Mouse (Mus musculus): Measurements from ENCODE around the gene Mrps21. TPM values are rescaled to one million over a fixed set of nuclear protein-coding genes. Genes with fewer than 3 reads are reported as not detected.
"Not testable (repeated sequence)": the region's sequence is repeated elsewhere in the genome, so short reads cannot be mapped to it uniquely, and the experiment has no call there.

Gene Mrps21
- polyA plus RNA-seq, 1 experiment from 2014 or later: 331 TPM

DNA sequence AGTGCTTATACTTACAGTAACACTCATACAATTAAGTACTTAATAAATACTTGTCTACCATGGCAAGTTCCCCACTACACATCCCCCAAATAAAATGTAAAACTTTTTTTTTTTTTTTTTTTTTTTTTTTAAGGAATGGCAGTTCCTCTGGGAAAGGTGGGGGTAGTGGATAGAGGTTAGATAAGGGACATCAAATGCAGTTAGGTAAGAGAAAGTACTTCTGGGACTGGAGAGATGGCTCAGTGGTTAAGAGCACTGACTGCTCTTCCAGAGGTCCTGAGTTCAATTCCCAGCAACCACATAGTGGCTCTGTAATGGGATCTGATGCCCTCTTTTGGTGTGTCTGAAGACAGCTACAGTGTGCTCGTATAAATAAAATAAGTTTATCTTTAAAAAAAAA is 14.3 kb downstream of the Mrps21 start:
- not testable (repeated sequence) for H3K4me2 ChIP-seq (ENCODE audit: low read depth, low read length); DNase-seq (ENCODE audit: low spot score); H3K9ac ChIP-seq (replicated peaks; ENCODE audit: low read length); H3K36me3 ChIP-seq (replicated peaks; ENCODE audit: control insufficient read depth, insufficient read depth, low read depth, low read length); H3K27ac ChIP-seq (replicated peaks; ENCODE audit: low read depth, low read length); H3K27me3 ChIP-seq (ENCODE audit: control insufficient read depth, insufficient read depth, low read length); H3K9me3 ChIP-seq (replicated peaks; ENCODE audit: control insufficient read depth, low read length); H3K4me1 ChIP-seq (ENCODE audit: control insufficient read depth, insufficient read depth, low read length); ATAC-seq (replicated peaks; ENCODE audit: insufficient number of reproducible peaks, low FRiP score, low TSS enrichment, low read depth); H3K4me3 ChIP-seq (ENCODE audit: low read depth, low read length)
- 82% methylated on average over 1 of the region's 1 CpGs for WGBS

DNA sequence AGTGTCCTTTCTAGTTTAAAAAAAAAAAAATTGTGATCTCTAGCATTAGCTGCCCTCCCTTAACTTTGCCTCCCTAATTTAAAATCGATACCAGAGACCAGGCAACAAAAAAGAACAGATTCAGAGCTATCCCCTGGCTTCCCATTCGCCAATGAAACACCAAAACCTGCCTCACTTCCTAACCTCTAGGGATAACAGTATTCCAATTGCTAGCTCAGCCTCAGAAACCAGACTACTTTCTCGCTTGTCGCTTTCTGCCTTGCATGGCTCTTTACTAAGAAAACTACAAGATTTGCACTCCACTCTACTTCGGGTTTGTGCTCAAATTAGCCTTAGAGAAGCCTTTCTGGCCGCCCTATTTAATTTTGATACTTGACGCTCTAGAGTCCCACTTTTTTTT is 15.2 kb downstream of the Mrps21 start:
- Histone ChIP-seq H3K9me3 (replicated peaks; ENCODE audit: control insufficient read depth, low read length) (no peaks in the 10 kb centered on the region), H3K4me3 (ENCODE audit: low read depth, low read length) (peak overlapping the region; percentile 91), H3K4me1 (ENCODE audit: control insufficient read depth, insufficient read depth, low read length) (no peaks in the 10 kb centered on the region), H3K36me3 (replicated peaks; ENCODE audit: control insufficient read depth, insufficient read depth, low read depth, low read length) (peaks cover 10% of the 10 kb centered on the region), H3K27me3 (ENCODE audit: control insufficient read depth, insufficient read depth, low read length) (no peaks in the 10 kb centered on the region), H3K4me2 (ENCODE audit: low read depth, low read length) (peak overlapping the region; percentile 52), H3K9ac (replicated peaks; ENCODE audit: low read length) (peak overlapping the region; percentile 82), H3K27ac (replicated peaks; ENCODE audit: low read depth, low read length) (peak overlapping the region; percentile 67)
- 22% methylated on average over 7 of the region's 7 CpGs for WGBS
- peak; percentile 43 for DNase-seq (ENCODE audit: low spot score)
- no peak for ATAC-seq (replicated peaks; ENCODE audit: insufficient number of reproducible peaks, low FRiP score, low TSS enrichment, low read depth)

DNA sequence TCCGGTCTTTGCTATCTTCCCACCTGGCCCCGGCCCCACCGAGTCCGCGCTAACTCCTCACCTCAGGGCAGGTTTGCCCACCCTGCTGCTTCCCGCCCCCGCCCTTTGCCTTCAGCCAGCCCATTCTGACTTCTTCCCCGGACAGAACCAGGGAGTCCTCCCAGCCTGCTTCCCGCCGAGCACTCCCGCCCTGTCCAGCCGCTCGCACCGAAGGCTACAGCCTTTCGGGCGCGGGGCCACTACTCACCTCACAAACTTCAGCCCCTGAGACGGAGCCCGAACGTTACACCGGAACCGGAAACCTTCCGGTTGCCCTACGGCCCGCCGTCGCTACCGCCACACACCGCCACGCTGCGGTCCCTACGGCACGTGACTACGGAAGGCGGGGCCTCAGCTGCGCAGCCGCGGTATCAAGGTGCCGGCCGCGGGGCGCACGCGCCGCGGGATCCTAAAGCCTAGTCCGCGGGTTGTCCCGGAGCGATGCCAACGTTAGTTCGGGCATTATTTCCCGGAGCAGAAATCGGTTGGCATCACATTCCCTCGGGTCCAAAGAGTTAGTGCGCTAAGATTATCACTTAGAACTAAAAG is 15.7 kb downstream of the Mrps21 start, which contains the start of gene Prpf3:
TSS of gene Prpf3 (minus strand) at position 384 of the 588 bp plus-strand sequence.
- Histone ChIP-seq H3K27ac (replicated peaks; ENCODE audit: low read depth, low read length) (peak within 1 kb of the TSS; percentile 67), H3K9me3 (replicated peaks; ENCODE audit: control insufficient read depth, low read length) (no peaks in the 10 kb centered on the region), H3K4me3 (ENCODE audit: low read depth, low read length) (peak within 1 kb of the TSS; percentile 91), H3K27me3 (ENCODE audit: control insufficient read depth, insufficient read depth, low read length) (no peaks in the 10 kb centered on the region), H3K36me3 (replicated peaks; ENCODE audit: control insufficient read depth, insufficient read depth, low read depth, low read length) (peaks cover 13% of the 10 kb centered on the region), H3K4me1 (ENCODE audit: control insufficient read depth, insufficient read depth, low read length) (no peaks in the 10 kb centered on the region), H3K4me2 (ENCODE audit: low read depth, low read length) (peak within 1 kb of the TSS; percentile 52), H3K9ac (replicated peaks; ENCODE audit: low read length) (peak within 1 kb of the TSS; percentile 82)
- DNase-seq (ENCODE audit: low spot score) (peak; percentile 96), ATAC-seq (replicated peaks; ENCODE audit: insufficient number of reproducible peaks, low FRiP score, low TSS enrichment, low read depth) (peak; percentile 96)
- WGBS: under 1% methylated on average over 56 of the region's 56 CpGs

DNA sequence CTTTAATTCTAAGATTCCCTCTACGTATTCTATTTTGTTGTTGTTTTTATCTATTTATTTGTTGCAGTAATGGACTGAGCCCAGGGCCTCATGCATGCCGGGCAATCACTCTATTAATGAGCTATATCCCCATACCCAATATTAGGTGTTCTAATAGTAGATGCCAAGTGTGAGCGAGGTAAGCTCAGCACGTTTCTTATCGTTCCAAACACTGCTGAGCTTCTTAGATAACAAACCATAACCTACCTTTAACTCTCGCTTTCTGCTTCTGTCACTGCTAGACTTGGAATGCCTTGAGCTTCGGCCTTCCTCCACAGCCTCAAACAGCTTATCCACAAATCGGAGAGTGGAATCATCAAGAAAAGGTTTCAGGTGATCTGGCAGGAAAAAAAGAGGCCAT is 20.0 kb downstream of the Mrps21 start:
- no peak overlapping the region for H3K9ac ChIP-seq (replicated peaks; ENCODE audit: low read length)
- DNase-seq (ENCODE audit: low spot score) (no peak), ATAC-seq (replicated peaks; ENCODE audit: insufficient number of reproducible peaks, low FRiP score, low TSS enrichment, low read depth) (no peak)
- H3K9me3 ChIP-seq (replicated peaks; ENCODE audit: control insufficient read depth, low read length): no peaks in the 10 kb centered on the region
- H3K4me1 ChIP-seq (ENCODE audit: control insufficient read depth, insufficient read depth, low read length): no peaks in the 10 kb centered on the region
- no peak overlapping the region for H3K4me2 ChIP-seq (ENCODE audit: low read depth, low read length)
- H3K27ac ChIP-seq (replicated peaks; ENCODE audit: low read depth, low read length): no peak overlapping the region
- H3K36me3 ChIP-seq (replicated peaks; ENCODE audit: control insufficient read depth, insufficient read depth, low read depth, low read length): peaks cover 27% of the 10 kb centered on the region
- no peak overlapping the region for H3K4me3 ChIP-seq (ENCODE audit: low read depth, low read length)
- H3K27me3 ChIP-seq (ENCODE audit: control insufficient read depth, insufficient read depth, low read length): no peaks in the 10 kb centered on the region
- 95% methylated on average over 8 of the region's 8 CpGs for WGBS

DNA sequence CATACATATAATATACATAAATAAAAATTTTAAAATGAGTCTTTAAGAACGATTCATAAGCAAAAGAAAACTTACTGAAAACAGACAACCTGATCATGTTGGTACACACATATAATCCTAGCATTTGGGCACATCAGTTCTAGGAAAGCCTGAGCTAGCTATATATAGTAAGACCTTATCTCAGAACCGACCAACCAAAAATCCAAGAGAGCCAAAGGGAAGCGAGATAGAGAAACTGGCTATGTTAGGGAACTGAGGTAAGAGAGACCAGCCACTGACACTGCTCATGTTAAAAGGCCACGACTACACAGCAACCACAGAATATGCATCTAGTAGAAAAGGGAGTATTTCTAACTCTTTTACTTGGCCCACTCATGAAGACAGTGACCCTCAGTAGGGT is 20.7 kb downstream of the Mrps21 start:
- no peak overlapping the region for H3K27ac ChIP-seq (replicated peaks; ENCODE audit: low read depth, low read length)
- H3K4me1 ChIP-seq (ENCODE audit: control insufficient read depth, insufficient read depth, low read length): no peaks in the 10 kb centered on the region
- H3K36me3 ChIP-seq (replicated peaks; ENCODE audit: control insufficient read depth, insufficient read depth, low read depth, low read length): peaks cover 31% of the 10 kb centered on the region
- H3K4me3 ChIP-seq (ENCODE audit: low read depth, low read length): no peak overlapping the region
- no peak overlapping the region for H3K4me2 ChIP-seq (ENCODE audit: low read depth, low read length)
- H3K27me3 ChIP-seq (ENCODE audit: control insufficient read depth, insufficient read depth, low read length): no peaks in the 10 kb centered on the region
- H3K9ac ChIP-seq (replicated peaks; ENCODE audit: low read length): no peak overlapping the region
- H3K9me3 ChIP-seq (replicated peaks; ENCODE audit: control insufficient read depth, low read length): no peaks in the 10 kb centered on the region
- DNase-seq (ENCODE audit: low spot score): no peak
- ATAC-seq (replicated peaks; ENCODE audit: insufficient number of reproducible peaks, low FRiP score, low TSS enrichment, low read depth): no peak
- 79% methylated on average over 4 of the region's 4 CpGs for WGBS

DNA sequence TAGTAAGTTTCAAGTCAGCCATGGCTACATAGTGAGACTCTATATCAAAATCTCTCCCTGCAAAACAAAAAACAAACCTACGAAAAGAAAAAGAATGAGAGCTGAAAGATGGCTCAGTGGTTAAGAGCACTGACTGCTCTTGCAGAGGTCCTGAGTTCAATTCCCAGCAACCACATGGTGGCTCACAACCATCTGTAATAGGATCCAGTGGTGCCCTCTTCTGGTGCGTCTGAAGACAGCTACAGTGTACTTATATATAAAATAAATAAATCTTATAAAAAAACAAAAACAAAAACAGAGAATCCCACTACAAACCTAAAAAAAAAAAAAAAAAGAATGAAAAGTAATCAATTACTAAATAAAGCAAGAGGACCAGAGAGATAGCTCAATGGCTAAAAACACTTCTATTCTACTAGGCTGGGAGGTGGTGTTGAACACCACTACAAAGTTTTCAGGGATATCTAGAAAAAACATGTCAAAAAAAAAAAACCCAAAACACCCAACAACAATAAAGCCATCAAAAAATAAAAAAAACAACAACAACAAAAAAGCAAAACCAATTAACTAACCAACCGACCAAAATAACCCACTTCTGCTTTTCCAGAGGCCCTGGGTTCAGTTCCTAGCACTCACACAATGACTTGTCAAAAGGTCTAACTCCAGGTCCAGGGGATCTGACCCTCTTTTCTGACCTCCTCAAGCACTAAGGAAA is 28.7 kb downstream of the Mrps21 start:
- Histone ChIP-seq H3K4me1 (ENCODE audit: control insufficient read depth, insufficient read depth, low read length) (no peaks in the 10 kb centered on the region), H3K27me3 (ENCODE audit: control insufficient read depth, insufficient read depth, low read length) (no peaks in the 10 kb centered on the region), H3K9me3 (replicated peaks; ENCODE audit: control insufficient read depth, low read length) (no peaks in the 10 kb centered on the region), H3K27ac (replicated peaks; ENCODE audit: low read depth, low read length) (no peak overlapping the region), H3K4me2 (ENCODE audit: low read depth, low read length) (no peak overlapping the region), H3K9ac (replicated peaks; ENCODE audit: low read length) (no peak overlapping the region), H3K36me3 (replicated peaks; ENCODE audit: control insufficient read depth, insufficient read depth, low read depth, low read length) (peaks cover 20% of the 10 kb centered on the region), H3K4me3 (ENCODE audit: low read depth, low read length) (no peak overlapping the region)
- WGBS: 84% methylated on average over 3 of the region's 3 CpGs
- no peak for ATAC-seq (replicated peaks; ENCODE audit: insufficient number of reproducible peaks, low FRiP score, low TSS enrichment, low read depth)
- DNase-seq (ENCODE audit: low spot score): peak; percentile 6

DNA sequence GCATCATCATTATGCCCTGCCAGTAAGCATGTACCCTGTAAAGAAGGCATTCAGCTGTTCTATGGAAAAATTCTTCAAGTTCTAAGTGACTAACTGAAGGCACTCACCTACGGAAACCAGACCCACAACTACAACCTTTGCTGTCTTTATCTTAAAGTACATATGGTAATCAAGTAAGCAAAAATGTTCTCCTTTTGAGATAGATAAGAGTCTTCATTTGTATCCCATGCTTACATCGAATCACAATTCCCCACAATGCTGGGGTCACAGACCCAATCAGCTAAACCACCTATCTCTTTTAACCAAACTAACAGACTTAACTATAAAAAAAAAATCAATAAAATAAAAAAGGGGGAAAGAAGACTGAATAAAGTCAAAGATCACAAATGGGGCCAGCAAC is 32.1 kb downstream of the Mrps21 start:
- ATAC-seq (replicated peaks; ENCODE audit: insufficient number of reproducible peaks, low FRiP score, low TSS enrichment, low read depth): no peak
- Histone ChIP-seq H3K9me3 (replicated peaks; ENCODE audit: control insufficient read depth, low read length) (no peaks in the 10 kb centered on the region), H3K4me1 (ENCODE audit: control insufficient read depth, insufficient read depth, low read length) (no peaks in the 10 kb centered on the region), H3K9ac (replicated peaks; ENCODE audit: low read length) (no peak overlapping the region), H3K36me3 (replicated peaks; ENCODE audit: control insufficient read depth, insufficient read depth, low read depth, low read length) (peaks cover 20% of the 10 kb centered on the region), H3K27ac (replicated peaks; ENCODE audit: low read depth, low read length) (no peak overlapping the region), H3K4me2 (ENCODE audit: low read depth, low read length) (no peak overlapping the region), H3K27me3 (ENCODE audit: control insufficient read depth, insufficient read depth, low read length) (no peaks in the 10 kb centered on the region), H3K4me3 (ENCODE audit: low read depth, low read length) (no peak overlapping the region)
- WGBS: 95% methylated on average over 2 of the region's 2 CpGs
- DNase-seq (ENCODE audit: low spot score): no peak

DNA sequence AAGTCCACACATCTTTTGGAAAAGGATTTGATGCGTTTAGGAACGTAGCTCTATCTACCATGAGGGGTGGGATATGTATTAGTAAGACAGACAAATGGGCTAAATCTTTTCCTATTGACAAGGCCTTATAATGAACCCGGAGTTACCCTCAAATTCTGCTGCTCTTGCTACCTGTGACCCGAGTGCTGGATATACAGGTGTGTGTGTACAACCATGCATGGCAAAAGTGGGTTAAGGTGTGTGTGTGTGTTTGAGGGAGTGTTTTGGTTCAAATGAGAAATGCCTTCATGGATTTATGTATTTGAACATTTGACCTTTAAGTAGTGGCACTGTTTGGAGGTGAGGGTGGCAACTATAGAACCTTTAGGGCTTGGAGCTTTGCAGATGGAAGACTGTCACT is 42.3 kb downstream of the Mrps21 start:
- H3K9ac ChIP-seq (replicated peaks; ENCODE audit: low read length): no peak overlapping the region
- H3K9me3 ChIP-seq (replicated peaks; ENCODE audit: control insufficient read depth, low read length): no peaks in the 10 kb centered on the region
- peaks cover 18% of the 10 kb centered on the region for H3K36me3 ChIP-seq (replicated peaks; ENCODE audit: control insufficient read depth, insufficient read depth, low read depth, low read length)
- H3K4me2 ChIP-seq (ENCODE audit: low read depth, low read length): no peak overlapping the region
- WGBS: 96% methylated on average over 4 of the region's 4 CpGs
- DNase-seq (ENCODE audit: low spot score): no peak
- no peak overlapping the region for H3K27ac ChIP-seq (replicated peaks; ENCODE audit: low read depth, low read length)
- no peak overlapping the region for H3K4me3 ChIP-seq (ENCODE audit: low read depth, low read length)
- no peak for ATAC-seq (replicated peaks; ENCODE audit: insufficient number of reproducible peaks, low FRiP score, low TSS enrichment, low read depth)
- H3K27me3 ChIP-seq (ENCODE audit: control insufficient read depth, insufficient read depth, low read length): no peaks in the 10 kb centered on the region
- no peaks in the 10 kb centered on the region for H3K4me1 ChIP-seq (ENCODE audit: control insufficient read depth, insufficient read depth, low read length)

Data from embryonic facial prominence, embryonic 11.5 days (tissue).